Mouse (Mus musculus) thymus, adult 2 months (tissue): ENCODE results near the gene Akap13.

Experiments
- CTCF ChIP-seq: fragments of 200-500 bp; IDR thresholded peaks from 2 replicates; pipeline ENCODE4 v1.5.1; 2012; ENCODE audit warnings: mild to moderate bottlenecking, control low read depth, low read length, moderate library complexity, borderline replicate concordance; ENCODE audit not compliant: control insufficient read depth, poor library complexity, insufficient read depth; ENCODE audit errors: extremely low read depth
- POLR2A ChIP-seq: fragments of 200-500 bp; IDR thresholded peaks from 2 replicates; pipeline ENCODE4 v1.6.1; 2012; ENCODE audit warnings: mild to moderate bottlenecking, low read length, control low read depth, moderate library complexity; ENCODE audit not compliant: control insufficient read depth, poor library complexity, insufficient read depth; ENCODE audit errors: extremely low read depth

DNA sequence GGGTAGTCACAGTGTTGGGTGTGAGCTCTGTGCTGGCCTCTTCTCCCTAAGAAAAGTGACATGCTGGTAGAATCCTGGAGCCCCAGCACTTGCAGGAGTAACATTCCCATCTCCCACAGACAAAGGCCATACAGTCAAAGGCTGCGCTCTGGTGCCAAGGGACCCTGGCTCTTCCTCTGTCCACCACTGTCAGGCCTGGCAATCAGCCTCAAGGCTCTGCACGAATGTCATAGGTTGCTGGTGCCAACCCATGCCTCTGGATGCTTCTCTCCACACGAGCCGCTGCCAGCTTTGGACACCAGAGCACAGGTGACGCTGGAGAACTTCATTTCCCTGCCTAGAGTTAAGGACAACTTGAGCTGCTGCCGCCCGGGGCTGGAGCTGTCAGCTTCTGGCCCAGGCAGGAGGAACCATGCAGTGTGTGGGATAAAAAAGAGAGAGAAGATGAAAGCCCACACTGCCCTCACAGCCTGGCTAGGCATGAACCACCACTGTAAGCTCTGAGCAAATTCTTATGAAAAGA is 304.7 kb downstream of the Akap13 start:
- TF ChIP-seq CTCF (no peak), POLR2A (no peak)
